Mouse (Mus musculus): ENCODE results near the gene Podn. TPM values are rescaled to one million over a fixed set of nuclear protein-coding genes. Genes with fewer than 3 reads are reported as not detected.
"Not testable (repeated sequence)": the region's sequence is repeated elsewhere in the genome, so short reads cannot be mapped to it uniquely, and the experiment has no call there.

Podn gene
- polyA plus RNA-seq, 1 experiment from 2014 or later: 0.90 TPM

DNA sequence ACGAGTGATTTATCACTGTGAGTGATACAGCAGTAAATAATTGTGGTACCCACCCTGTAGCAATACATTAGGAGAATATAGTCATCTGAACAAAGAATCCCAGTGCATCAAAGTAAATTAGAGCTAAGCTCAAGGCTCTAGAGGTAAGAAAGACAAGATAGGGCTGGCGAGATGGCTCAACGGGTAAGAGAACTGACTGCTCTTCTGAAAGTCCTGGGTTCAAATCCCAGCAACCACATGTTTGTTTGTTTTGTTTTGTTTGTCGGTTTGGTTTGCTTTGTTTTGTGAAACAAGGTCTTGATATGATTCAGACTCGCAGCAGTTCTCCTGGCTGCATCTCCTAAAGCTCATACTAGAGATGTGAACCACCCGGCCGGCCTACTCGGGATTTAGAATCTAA, 21.2 kb upstream of the Podn start:
- Histone ChIP-seq H3K4me3 (no peak overlapping the region; the same call in 1 of the 2 replicates), H3K4me2 (peak overlapping the region; percentile 63; the same call in 1 of the 2 replicates), H3K9me3 (no peaks in the 10 kb centered on the region), H3K36me3 (no peaks in the 10 kb centered on the region), H3K27ac (no peak overlapping the region), H3K27me3 (no peaks in the 10 kb centered on the region), H3K4me1 (no peaks in the 10 kb centered on the region), H3K9ac (no peak overlapping the region)
- ATAC-seq (ENCODE audit: insufficient number of reproducible peaks, insufficient read depth, low FRiP score, low TSS enrichment, low read depth): no peak
- 88% methylated on average over 8 of the region's 8 CpGs for WGBS

DNA sequence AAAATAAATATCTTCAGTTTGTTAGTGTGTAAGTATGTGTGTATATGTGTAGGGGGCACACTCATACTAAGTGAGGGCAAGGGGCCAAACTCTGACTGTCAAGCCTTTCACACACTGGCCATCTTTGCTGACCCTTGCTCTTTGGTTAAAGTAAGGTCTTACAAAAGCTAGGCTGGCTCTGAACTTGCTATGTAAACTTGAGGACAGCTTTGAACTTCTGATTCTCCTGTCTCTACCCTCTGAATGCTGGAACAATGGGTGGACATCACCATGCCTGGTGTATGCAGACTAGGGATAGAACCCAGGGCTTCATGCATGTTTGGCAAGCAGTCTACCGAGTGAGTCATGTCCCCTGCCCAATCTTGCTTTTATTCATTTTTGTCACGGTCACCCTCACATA, 20.2 kb upstream of the Podn start:
- Histone ChIP-seq H3K27me3 (no peaks in the 10 kb centered on the region), H3K4me1 (no peaks in the 10 kb centered on the region), H3K4me2 (no peak overlapping the region), H3K36me3 (no peaks in the 10 kb centered on the region), H3K9me3 (no peaks in the 10 kb centered on the region), H3K4me3 (no peak overlapping the region), H3K9ac (no peak overlapping the region), H3K27ac (no peak overlapping the region)
- no peak for ATAC-seq (ENCODE audit: insufficient number of reproducible peaks, insufficient read depth, low FRiP score, low TSS enrichment, low read depth)
- 75% methylated on average over 2 of the region's 2 CpGs for WGBS

DNA sequence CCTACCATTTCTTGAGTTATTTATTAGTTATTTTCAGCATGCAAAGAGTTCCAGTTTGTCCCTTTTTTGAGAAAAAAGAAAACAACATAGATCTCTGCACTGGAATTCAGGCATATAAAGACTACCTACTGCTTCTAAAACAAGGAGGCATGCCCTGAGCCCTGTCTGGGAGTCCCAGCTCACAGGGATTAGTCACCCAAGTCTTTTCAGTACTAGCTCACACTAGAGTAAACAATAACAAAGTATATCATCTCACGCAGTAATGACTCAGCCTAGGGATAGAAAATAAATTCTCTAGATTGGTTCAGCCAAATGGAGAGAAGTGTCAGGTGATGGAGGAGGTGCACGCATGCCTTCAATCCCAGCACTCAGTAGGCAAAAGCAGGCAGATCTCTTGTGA, 14.5 kb upstream of the Podn start:
- no peak for ATAC-seq (ENCODE audit: insufficient number of reproducible peaks, insufficient read depth, low FRiP score, low TSS enrichment, low read depth)
- no peaks in the 10 kb centered on the region for H3K27me3 ChIP-seq
- no peak overlapping the region for H3K4me2 ChIP-seq
- no peaks in the 10 kb centered on the region; the same call in 1 of the 2 replicates for H3K36me3 ChIP-seq
- 90% methylated on average over 2 of the region's 2 CpGs for WGBS
- H3K9ac ChIP-seq: no peak overlapping the region
- H3K27ac ChIP-seq: no peak overlapping the region
- H3K4me3 ChIP-seq: no peak overlapping the region
- no peaks in the 10 kb centered on the region for H3K9me3 ChIP-seq
- no peaks in the 10 kb centered on the region for H3K4me1 ChIP-seq

DNA sequence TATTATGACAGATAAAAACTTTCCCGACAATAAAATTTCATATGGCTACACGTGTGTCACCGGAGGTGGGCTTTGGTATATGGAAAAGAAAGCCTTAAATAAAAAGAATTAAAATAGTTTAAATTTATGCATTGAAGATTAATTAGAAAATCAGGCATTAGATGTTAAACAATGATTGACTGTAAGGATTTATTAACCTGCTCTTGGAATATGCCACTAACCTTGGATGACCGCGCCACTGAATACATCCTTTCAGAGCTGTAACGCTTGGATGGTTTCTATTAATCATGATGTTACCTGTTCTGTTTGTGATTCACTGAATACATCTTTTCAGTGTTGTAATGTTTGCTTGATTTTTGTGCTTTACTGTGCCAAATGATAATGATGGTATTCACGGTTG, 13.5 kb upstream of the Podn start:
- ATAC-seq (ENCODE audit: insufficient number of reproducible peaks, insufficient read depth, low FRiP score, low TSS enrichment, low read depth): no peak
- WGBS: 96% methylated on average over 7 of the region's 7 CpGs
- Histone ChIP-seq H3K9me3 (no peaks in the 10 kb centered on the region), H3K4me3 (no peak overlapping the region), H3K36me3 (no peaks in the 10 kb centered on the region; the same call in 1 of the 2 replicates), H3K9ac (no peak overlapping the region), H3K27ac (no peak overlapping the region), H3K27me3 (no peaks in the 10 kb centered on the region), H3K4me2 (no peak overlapping the region), H3K4me1 (no peaks in the 10 kb centered on the region)

DNA sequence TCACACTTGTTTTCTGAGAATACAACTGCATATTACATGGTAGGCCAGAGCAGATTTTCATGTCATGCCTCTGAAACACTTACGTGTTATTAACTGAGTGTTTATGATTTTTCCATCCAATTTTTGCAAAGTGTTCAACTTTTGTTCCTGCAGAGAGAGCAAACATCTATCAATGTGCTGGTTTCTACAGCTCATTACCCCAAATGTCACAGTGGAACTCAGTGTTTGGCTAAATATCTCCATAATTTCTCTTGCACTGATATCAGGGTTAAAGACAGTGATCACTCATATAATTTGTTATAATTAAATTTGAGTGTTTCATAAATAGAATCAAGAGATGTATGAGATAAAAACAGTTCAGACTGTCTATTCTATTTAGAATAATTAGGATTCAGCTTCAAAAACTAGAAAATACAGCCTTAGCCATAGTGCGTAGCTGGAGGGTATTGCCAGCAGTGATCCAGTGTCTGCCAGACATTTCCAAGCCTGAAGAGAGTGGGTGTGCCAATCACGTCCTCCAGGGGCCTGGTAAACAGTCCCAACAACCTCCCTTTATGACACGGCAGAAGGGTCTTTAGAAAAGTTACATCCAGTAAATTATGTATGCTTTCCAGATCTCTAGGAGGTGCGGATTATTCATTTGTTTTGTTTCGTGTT, 3.4 kb downstream of the Podn start:
- H3K4me1 ChIP-seq: no peaks in the 10 kb centered on the region
- no peak overlapping the region for H3K27ac ChIP-seq
- 79% methylated on average over 6 of the region's 6 CpGs for WGBS
- peaks cover 20% of the 10 kb centered on the region for H3K36me3 ChIP-seq
- no peak overlapping the region for H3K4me3 ChIP-seq
- ATAC-seq (ENCODE audit: insufficient number of reproducible peaks, insufficient read depth, low FRiP score, low TSS enrichment, low read depth): no peak
- H3K4me2 ChIP-seq: no peak overlapping the region
- H3K9me3 ChIP-seq: no peaks in the 10 kb centered on the region
- H3K9ac ChIP-seq: no peak overlapping the region
- no peaks in the 10 kb centered on the region for H3K27me3 ChIP-seq

DNA sequence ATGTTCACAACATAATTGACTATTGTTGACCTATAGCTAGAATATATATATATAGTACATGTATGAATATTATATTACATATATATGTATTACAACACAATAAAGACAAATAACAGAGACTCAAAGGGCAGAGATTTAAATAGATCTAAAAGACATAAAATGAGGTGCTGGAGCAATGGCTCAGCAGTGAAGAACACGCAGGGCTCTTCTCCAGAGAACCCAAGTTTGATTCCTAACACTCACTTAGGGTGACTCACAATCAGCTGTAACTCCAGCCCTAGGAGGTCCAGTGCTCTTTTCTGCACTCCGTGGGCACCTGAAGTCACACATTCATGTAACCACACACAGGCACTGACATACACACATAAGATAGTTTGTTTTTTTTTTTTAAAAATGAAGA, 12.3 kb downstream of the Podn start:
- Histone ChIP-seq H3K9me3 (no peaks in the 10 kb centered on the region), H3K27me3 (no peaks in the 10 kb centered on the region), H3K4me3 (no peak overlapping the region), H3K27ac (no peak overlapping the region), H3K36me3 (peaks cover 15% of the 10 kb centered on the region; the same call in 1 of the 2 replicates), H3K4me1 (peaks cover 8% of the 10 kb centered on the region), H3K4me2 (no peak overlapping the region), H3K9ac (no peak overlapping the region)
- WGBS: 91% methylated on average over 2 of the region's 2 CpGs
- no peak for ATAC-seq (ENCODE audit: insufficient number of reproducible peaks, insufficient read depth, low FRiP score, low TSS enrichment, low read depth)

DNA sequence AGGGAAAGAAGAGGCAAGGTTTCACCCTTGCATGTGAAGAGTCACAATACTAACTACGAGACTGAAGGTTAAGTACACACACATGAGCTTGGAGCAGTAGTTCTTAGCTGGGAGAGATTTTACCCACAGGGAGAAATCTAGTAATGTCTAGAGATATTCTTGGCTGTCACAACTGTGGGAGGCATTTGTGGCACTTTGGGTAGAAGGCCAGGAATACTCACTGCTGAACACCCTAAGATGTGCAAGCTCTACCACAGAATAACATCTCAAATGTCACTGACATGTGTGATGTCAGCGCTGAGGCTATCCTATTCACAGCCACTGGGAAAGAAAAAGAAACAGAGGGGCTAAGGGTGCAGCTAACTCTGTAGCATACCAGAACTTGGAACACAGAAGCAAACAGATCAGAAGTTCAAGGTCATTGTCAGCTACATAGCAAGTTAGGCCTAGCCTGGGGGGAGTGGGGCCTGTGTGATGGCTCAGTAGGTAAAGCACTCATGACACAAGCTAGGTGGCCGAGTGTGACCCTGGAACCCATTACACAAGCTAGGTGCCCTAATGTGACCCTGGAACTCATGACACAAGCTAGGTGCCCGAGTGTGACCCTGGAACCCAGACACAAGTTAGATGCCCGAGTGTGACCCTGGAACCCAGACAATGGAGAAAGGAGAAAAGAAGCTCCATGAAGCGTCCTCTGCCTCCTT, 13.1 kb downstream of the Podn start:
- H3K27me3 ChIP-seq: no peaks in the 10 kb centered on the region
- 78% methylated on average over 6 of the region's 6 CpGs for WGBS
- no peaks in the 10 kb centered on the region for H3K9me3 ChIP-seq
- peaks cover 8% of the 10 kb centered on the region for H3K4me1 ChIP-seq
- no peak overlapping the region for H3K4me2 ChIP-seq
- no peak overlapping the region for H3K9ac ChIP-seq
- no peak overlapping the region for H3K27ac ChIP-seq
- H3K4me3 ChIP-seq: no peak overlapping the region
- H3K36me3 ChIP-seq: peaks cover 15% of the 10 kb centered on the region; the same call in 1 of the 2 replicates
- no peak for ATAC-seq (ENCODE audit: insufficient number of reproducible peaks, insufficient read depth, low FRiP score, low TSS enrichment, low read depth)

DNA sequence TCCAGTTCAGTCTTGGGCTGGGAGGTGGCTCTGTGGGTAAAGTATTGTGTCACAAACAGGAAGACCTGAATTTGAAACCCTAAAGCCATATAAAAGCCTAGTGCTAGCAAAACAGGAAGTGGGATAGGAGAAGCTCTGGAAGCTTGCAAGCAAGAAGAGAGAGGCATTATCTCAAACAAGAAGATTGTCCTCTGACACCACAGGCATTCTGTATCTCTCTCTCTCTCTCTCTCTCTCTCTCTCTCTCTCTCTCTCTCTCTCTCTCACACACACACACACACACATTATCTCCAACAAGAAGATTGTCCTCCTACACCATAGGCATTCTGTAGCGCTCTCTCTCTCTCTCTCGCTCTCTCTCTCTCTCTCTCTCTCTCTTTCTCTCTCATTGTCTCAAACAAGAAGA, 13.8 kb downstream of the Podn start:
- Histone ChIP-seq H3K27ac (no peak overlapping the region), H3K4me3 (no peak overlapping the region), H3K4me2 (no peak overlapping the region), H3K36me3 (peaks cover 15% of the 10 kb centered on the region; the same call in 1 of the 2 replicates), H3K9ac (no peak overlapping the region), H3K9me3 (no peaks in the 10 kb centered on the region), H3K4me1 (peaks cover 8% of the 10 kb centered on the region), H3K27me3 (no peaks in the 10 kb centered on the region)
- WGBS: 86% methylated on average over 2 of the region's 2 CpGs
- ATAC-seq (ENCODE audit: insufficient number of reproducible peaks, insufficient read depth, low FRiP score, low TSS enrichment, low read depth): no peak

DNA sequence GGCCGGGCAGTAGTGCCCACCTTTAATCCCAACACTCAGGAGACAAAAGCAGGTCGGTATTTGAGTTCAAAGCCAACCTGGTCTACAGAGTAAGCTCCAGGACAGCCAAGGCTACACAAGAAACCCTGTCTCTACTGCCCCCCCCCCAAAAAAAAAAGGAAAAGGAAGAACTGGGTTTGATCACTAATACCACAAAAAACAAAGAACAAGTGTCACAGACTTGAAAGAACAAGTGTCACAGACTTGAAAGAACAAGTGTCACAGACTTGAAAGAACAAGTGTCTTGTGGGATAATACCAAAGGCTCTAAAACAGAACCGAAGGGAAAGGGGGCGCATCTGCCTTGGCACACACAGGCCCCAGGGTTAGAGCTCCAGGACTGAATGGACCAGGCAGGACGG, 15.4 kb downstream of the Podn start:
- H3K4me2 ChIP-seq: no peak overlapping the region
- H3K27ac ChIP-seq: no peak overlapping the region
- ATAC-seq (ENCODE audit: insufficient number of reproducible peaks, insufficient read depth, low FRiP score, low TSS enrichment, low read depth): no peak
- H3K9me3 ChIP-seq: no peaks in the 10 kb centered on the region
- H3K36me3 ChIP-seq: peaks cover 8% of the 10 kb centered on the region; the same call in 1 of the 2 replicates
- 82% methylated on average over 5 of the region's 5 CpGs for WGBS
- no peak overlapping the region for H3K4me3 ChIP-seq
- H3K9ac ChIP-seq: no peak overlapping the region
- H3K27me3 ChIP-seq: no peaks in the 10 kb centered on the region
- peaks cover 8% of the 10 kb centered on the region for H3K4me1 ChIP-seq

DNA sequence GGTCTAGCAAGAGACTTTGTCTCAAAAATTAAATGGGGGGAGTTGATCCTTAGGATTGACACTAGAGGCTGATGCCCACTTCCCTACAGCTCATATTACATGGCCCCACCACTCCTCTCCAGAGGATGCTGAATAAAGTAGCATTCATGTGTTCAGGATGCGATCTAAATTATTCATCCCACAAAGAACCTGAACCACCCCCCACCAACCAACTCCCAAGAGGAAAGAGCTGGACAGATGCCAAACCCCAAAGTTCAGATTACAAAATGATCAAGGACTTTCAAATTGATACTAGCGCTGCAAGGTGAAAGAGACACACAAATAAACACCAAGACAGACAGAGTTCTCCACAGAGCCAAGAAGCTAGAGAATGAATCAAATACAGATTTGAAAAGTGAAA, 16.5 kb downstream of the Podn start:
- no peak overlapping the region for H3K4me3 ChIP-seq
- no peaks in the 10 kb centered on the region for H3K27me3 ChIP-seq
- no peak overlapping the region for H3K4me2 ChIP-seq
- no peak overlapping the region for H3K9ac ChIP-seq
- H3K9me3 ChIP-seq: no peaks in the 10 kb centered on the region
- no peak for ATAC-seq (ENCODE audit: insufficient number of reproducible peaks, insufficient read depth, low FRiP score, low TSS enrichment, low read depth)
- peaks cover 4% of the 10 kb centered on the region; the same call in 1 of the 2 replicates for H3K36me3 ChIP-seq
- peaks cover 8% of the 10 kb centered on the region for H3K4me1 ChIP-seq
- WGBS: 25% methylated on average over 2 of the region's 2 CpGs
- 0 out of 2 replicates have a peak overlapping the region, but pooled peaks have one; percentile 28 for H3K27ac ChIP-seq

DNA sequence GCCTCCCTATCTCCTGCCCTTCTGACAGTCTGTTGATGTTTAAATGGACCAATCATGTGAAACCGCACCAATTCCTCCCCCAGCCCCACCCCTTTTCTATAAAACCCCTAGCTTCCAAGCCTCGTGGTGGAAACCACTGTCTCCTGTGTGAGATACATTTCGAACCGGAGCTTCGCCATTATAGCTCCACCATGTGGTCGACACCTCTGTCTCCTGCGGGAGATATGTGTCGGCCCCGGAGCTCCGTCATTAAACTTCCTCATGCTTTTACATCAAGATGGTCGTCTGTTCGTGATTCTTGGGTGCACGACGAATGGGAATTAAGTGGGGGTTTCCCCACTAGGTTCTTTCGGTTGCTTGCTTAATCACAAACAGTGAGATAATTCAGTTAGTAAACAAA, 17.1 kb downstream of the Podn start:
- H3K27ac ChIP-seq; ATAC-seq (ENCODE audit: insufficient number of reproducible peaks, insufficient read depth, low FRiP score, low TSS enrichment, low read depth): not testable (repeated sequence)
- WGBS: 62% methylated on average over 15 of the region's 15 CpGs

More for the DNA sequence above, 17.1 kb downstream of the Podn start:
- H3K36me3 ChIP-seq, H3K4me1 ChIP-seq, H3K4me2 ChIP-seq, H3K9ac ChIP-seq, H3K4me3 ChIP-seq, H3K9me3 ChIP-seq, H3K27me3 ChIP-seq: not testable (repeated sequence)

All from embryonic facial prominence, embryonic 13.5 days (tissue).